Mouse (Mus musculus): ENCODE results near the gene Opcml.

- TF ChIP-seq USF1 (IDR thresholded peaks at IDR 0.05; ENCODE audit: low read depth) = no peak
- no peak for TF ChIP-seq MYOG (IDR thresholded peaks at IDR 0.05; ENCODE audit: control insufficient read depth in 1 of 3, insufficient read depth in 1 of 3, insufficient read length in 2 of 3, low read depth in 2 of 3)
- no peak for TF ChIP-seq MAX (IDR thresholded peaks at IDR 0.05; ENCODE audit: low read depth)
- no peak for TF ChIP-seq POLR2A (IDR thresholded peaks at IDR 0.05; ENCODE audit: insufficient read length, low read depth)
Observed at GRCm38 (mm10) chr9:28588488-28588887, 797.9 kb downstream of the Opcml start.
